Comparison of ENCODE assay signal across 16 mouse cellular contexts in the genomic region with DNA sequence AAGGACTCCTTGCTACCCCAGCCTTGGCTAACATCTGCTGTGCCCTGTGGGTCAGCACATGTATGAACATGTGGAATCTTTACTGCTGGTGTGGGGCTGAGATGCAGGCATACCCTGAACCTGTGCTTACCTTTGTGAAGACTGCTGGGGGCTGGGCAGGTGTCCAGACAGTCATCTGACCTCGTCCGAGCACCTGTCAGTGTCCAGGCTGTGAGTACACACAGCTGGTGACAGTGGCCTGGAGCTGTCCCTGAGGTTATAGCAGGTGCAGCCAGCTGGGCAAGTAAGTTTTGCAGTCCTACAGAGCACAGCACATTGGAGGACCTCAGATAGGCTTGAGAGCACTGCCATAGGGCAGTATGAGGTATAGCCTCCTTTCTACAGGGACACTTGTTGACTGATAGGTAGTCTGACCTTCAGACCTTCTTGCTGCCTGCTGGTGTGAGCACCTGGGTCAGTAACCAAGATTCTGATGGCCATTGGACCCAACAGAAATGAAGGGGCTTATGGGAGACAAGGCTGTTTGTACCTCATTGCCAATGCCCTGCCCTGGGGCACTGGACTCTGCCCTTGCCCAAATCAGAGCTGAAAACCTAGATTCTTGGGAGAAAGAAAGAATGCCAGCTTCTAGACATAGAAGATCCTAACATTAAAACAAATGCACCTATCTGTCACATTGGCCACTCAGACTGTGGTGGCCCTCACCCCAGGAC. TPM values are rescaled to one million over a fixed set of nuclear protein-coding genes. Genes with fewer than 3 reads are reported as not detected.
DNase-seq lines count a peak whose midpoint lies in the region; ATAC-seq and TF ChIP-seq lines count a peak whose summit lies in the region.
"Had no signal": no experiment of that assay in that cellular context is flagged by ENCODE, and none has a peak within 500 bp of the region (broad histone marks: within the 10 kb centered on the region; RNA-seq: fewer than 3 reads in every experiment).

No protein-coding gene starts in this region.

- no peak for ATAC-seq in forebrain, embryonic 11.5 days (replicated peaks; ENCODE audit: low FRiP score)
- no peak for ATAC-seq in forebrain, embryonic 13.5 days
- ATAC-seq in kidney, embryonic 16.5 days (ENCODE audit: low FRiP score, low TSS enrichment) = no peak

- no peak overlapping the region for H3K4me3 ChIP-seq in forebrain, embryonic 11.5 days (ENCODE audit: low read depth, low read length)
- no peak overlapping the region for H3K4me3 ChIP-seq in forebrain, embryonic 13.5 days
- H3K4me3 ChIP-seq in kidney, adult 2 months (ENCODE audit: insufficient read depth, low read depth, low read length) = no peak overlapping the region
- H3K4me3 ChIP-seq in kidney, embryonic 16.5 days (ENCODE audit: low read length) = no peak overlapping the region
- H3K4me3 ChIP-seq: embryonic facial prominence, embryonic 15.5 days; heart, embryonic 10.5 days; limb, embryonic 12.5 days; liver, embryonic 13.5 days; lung, embryonic 15.5 days had no signal

- no peak overlapping the region for H3K27ac ChIP-seq in forebrain, embryonic 11.5 days (ENCODE audit: low read depth, low read length)
- H3K27ac ChIP-seq in forebrain, embryonic 13.5 days = no peak overlapping the region
- H3K27ac ChIP-seq in kidney, adult 2 months (ENCODE audit: insufficient read depth, low read depth, low read length) = no peak overlapping the region
- no peak overlapping the region for H3K27ac ChIP-seq in kidney, embryonic 16.5 days (ENCODE audit: low read length)
- H3K27ac ChIP-seq: embryonic facial prominence, embryonic 15.5 days; heart, embryonic 10.5 days; limb, embryonic 12.5 days; liver, embryonic 13.5 days; lung, embryonic 15.5 days; stomach, postnatal 0 days had no signal

- no peak for TF ChIP-seq POLR2A in kidney, adult 2 months (IDR thresholded peaks at IDR 0.05; ENCODE audit: low read depth, low read length)

- H3K4me2 ChIP-seq in forebrain, embryonic 11.5 days (ENCODE audit: low read depth, low read length, severe bottlenecking) = no peak overlapping the region
- H3K4me2 ChIP-seq in forebrain, embryonic 13.5 days = no peak overlapping the region
- H3K4me2 ChIP-seq in kidney, embryonic 16.5 days (replicated peaks; ENCODE audit: low read depth, low read length) = no peak overlapping the region
- H3K4me2 ChIP-seq: embryonic facial prominence, embryonic 15.5 days; limb, embryonic 12.5 days; liver, embryonic 13.5 days; lung, embryonic 15.5 days had no signal

- H3K36me3 ChIP-seq in forebrain, embryonic 11.5 days (ENCODE audit: control insufficient read depth, insufficient read depth, low read length) = no peaks in the 10 kb centered on the region
- peaks cover 88% of the 10 kb centered on the region for H3K36me3 ChIP-seq in forebrain, embryonic 13.5 days (ENCODE audit: poor library complexity, severe bottlenecking)
- H3K36me3 ChIP-seq in kidney, adult 2 months (ENCODE audit: control insufficient read depth, insufficient read depth, low read length) = peaks cover 10% of the 10 kb centered on the region
- H3K36me3 ChIP-seq in kidney, embryonic 16.5 days (ENCODE audit: insufficient read depth, low read length) = peaks cover 59% of the 10 kb centered on the region

- no peak overlapping the region for H3K9ac ChIP-seq in forebrain, embryonic 11.5 days (ENCODE audit: low read length)
- H3K9ac ChIP-seq in forebrain, embryonic 13.5 days = no peak overlapping the region
- H3K9ac ChIP-seq in kidney, embryonic 16.5 days (replicated peaks; ENCODE audit: low read length) = no peak overlapping the region
- H3K9ac ChIP-seq: embryonic facial prominence, embryonic 15.5 days; limb, embryonic 12.5 days; liver, embryonic 13.5 days; lung, embryonic 15.5 days had no signal

- no peaks in the 10 kb centered on the region for H3K4me1 ChIP-seq in forebrain, embryonic 11.5 days (replicated peaks; ENCODE audit: control insufficient read depth, insufficient read depth, low read length)
- H3K4me1 ChIP-seq in forebrain, embryonic 13.5 days = no peaks in the 10 kb centered on the region
- peaks cover 2% of the 10 kb centered on the region; the same call in 1 of the 2 replicates for H3K4me1 ChIP-seq in kidney, adult 2 months (ENCODE audit: control insufficient read depth, insufficient read depth, low read length)
- no peaks in the 10 kb centered on the region; the same call in 1 of the 2 replicates for H3K4me1 ChIP-seq in kidney, embryonic 16.5 days (ENCODE audit: insufficient read depth, low read length)
- H3K4me1 ChIP-seq: limb, embryonic 12.5 days; liver, embryonic 13.5 days; lung, embryonic 15.5 days had no signal

- 81% methylated on average over 2 of the region's 2 CpGs for WGBS in forebrain, embryonic 11.5 days
- WGBS in forebrain, embryonic 13.5 days = 89% methylated on average over 2 of the region's 2 CpGs
- 43% methylated on average over 2 of the region's 2 CpGs for WGBS in kidney, adult 2 months
- WGBS in kidney, embryonic 16.5 days = 73% methylated on average over 2 of the region's 2 CpGs

- DNase-seq in forebrain, embryonic 11.5 days (ENCODE audit: low spot score) = peak; percentile 18
- DNase-seq in kidney, adult 2 months = peak; percentile 86
- peak; percentile 48 for DNase-seq in cerebellum, adult 9-10 months
- DNase-seq in cerebellum, postnatal 25 days = peak; percentile 27 to 49
- no peak for DNase-seq in Muller cell, postnatal 12 days (ENCODE audit: inconsistent ontology term)
- DNase-seq: gastrocnemius, postnatal 25 days; liver, embryonic 13.5 days; retina, postnatal 1 day had no signal

- TF ChIP-seq CTCF in kidney, adult 2 months (conservative IDR thresholded peaks at IDR 0.05; ENCODE audit: insufficient read depth, insufficient read length, low read depth, low read length) = no peak

- H3K27me3 ChIP-seq in forebrain, embryonic 11.5 days (ENCODE audit: control insufficient read depth, insufficient read depth, low read length) = no peaks in the 10 kb centered on the region
- no peaks in the 10 kb centered on the region for H3K27me3 ChIP-seq in forebrain, embryonic 13.5 days
- H3K27me3 ChIP-seq in kidney, adult 2 months (replicated peaks; ENCODE audit: control insufficient read depth, insufficient read depth, low read length) = no peaks in the 10 kb centered on the region
- no peaks in the 10 kb centered on the region for H3K27me3 ChIP-seq in kidney, embryonic 16.5 days (ENCODE audit: insufficient read depth, low read length)
- H3K27me3 ChIP-seq: embryonic facial prominence, embryonic 15.5 days; limb, embryonic 12.5 days; liver, embryonic 13.5 days; lung, embryonic 15.5 days had no signal

- H3K9me3 ChIP-seq in forebrain, embryonic 11.5 days (ENCODE audit: control insufficient read depth, low read length) = no peaks in the 10 kb centered on the region
- no peaks in the 10 kb centered on the region for H3K9me3 ChIP-seq in forebrain, embryonic 13.5 days (replicated peaks)
- H3K9me3 ChIP-seq in kidney, embryonic 16.5 days (ENCODE audit: low read length) = no peaks in the 10 kb centered on the region
- H3K9me3 ChIP-seq: embryonic facial prominence, embryonic 15.5 days; heart, embryonic 10.5 days; limb, embryonic 12.5 days; liver, embryonic 13.5 days; lung, embryonic 15.5 days had no signal

RNA-seq across cellular contexts. Expression of gene Cep170b, which starts 14.0 kb away (rescaled TPM):
- polyA plus RNA-seq in forebrain, embryonic 11.5 days (2014; fragmentation: Nextera tagmentation; extraction: Ambion mirVana) = 12.6 and 15.2 TPM in 2 replicates
- polyA plus RNA-seq in forebrain, embryonic 13.5 days (2015; fragmentation: Nextera tagmentation; extraction: Ambion mirVana) = 11.0 and 13.1 TPM in 2 replicates
- 63.4 and 75.3 TPM in 2 replicates for polyA plus RNA-seq in kidney, adult 2 months (2012; rRNA removed)
- polyA plus RNA-seq in kidney, embryonic 16.5 days (2015; fragmentation: Nextera tagmentation; extraction: Ambion mirVana) = 15.7 and 17.5 TPM in 2 replicates

RNA-seq across cellular contexts. Expression of gene Pld4, which starts 26.2 kb away (rescaled TPM):
- polyA plus RNA-seq in forebrain, embryonic 11.5 days (2014; fragmentation: Nextera tagmentation; extraction: Ambion mirVana) = 3.7 and 4.1 TPM in 2 replicates
- polyA plus RNA-seq in forebrain, embryonic 13.5 days (2015; fragmentation: Nextera tagmentation; extraction: Ambion mirVana) = 2.9 and 3.8 TPM in 2 replicates
- 19.6 and 23.7 TPM in 2 replicates for polyA plus RNA-seq in kidney, adult 2 months (2012; rRNA removed)
- polyA plus RNA-seq in kidney, embryonic 16.5 days (2015; fragmentation: Nextera tagmentation; extraction: Ambion mirVana) = 7.3 and 7.4 TPM in 2 replicates
- polyA plus RNA-seq: C2C12 had no signal

RNA-seq across cellular contexts. Expression of gene Zbtb42, which starts 55.6 kb away (rescaled TPM):
- polyA plus RNA-seq in forebrain, embryonic 11.5 days (2014; fragmentation: Nextera tagmentation; extraction: Ambion mirVana) = 4.4 and 5.3 TPM in 2 replicates
- 2.1 and 2.4 TPM in 2 replicates for polyA plus RNA-seq in forebrain, embryonic 13.5 days (2015; fragmentation: Nextera tagmentation; extraction: Ambion mirVana)
- polyA plus RNA-seq in kidney, adult 2 months (2012; rRNA removed) = 10.7 and 12.1 TPM in 2 replicates
- polyA plus RNA-seq in kidney, embryonic 16.5 days (2015; fragmentation: Nextera tagmentation; extraction: Ambion mirVana) = 6.4 and 7.0 TPM in 2 replicates

RNA-seq across cellular contexts. Expression of gene Akt1, which starts 59.6 kb away (rescaled TPM):
- polyA plus RNA-seq in forebrain, embryonic 11.5 days (2014; fragmentation: Nextera tagmentation; extraction: Ambion mirVana) = 99.4 and 123 TPM in 2 replicates
- polyA plus RNA-seq in forebrain, embryonic 13.5 days (2015; fragmentation: Nextera tagmentation; extraction: Ambion mirVana) = 46.4 and 50.3 TPM in 2 replicates
- polyA plus RNA-seq in kidney, adult 2 months (2012; rRNA removed) = 85.3 and 90.6 TPM in 2 replicates
- 49.5 TPM in 2 replicates for polyA plus RNA-seq in kidney, embryonic 16.5 days (2015; fragmentation: Nextera tagmentation; extraction: Ambion mirVana)
